Mouse (Mus musculus) liver, embryonic 14.5 days (tissue): ENCODE results near the gene D430041D05Rik.

Experiments
- CTCF ChIP-seq: IDR thresholded peaks from 2 replicates; pipeline ENCODE4 v1.5.1; 2016; ENCODE audit warnings: antibody characterized with exemption, low read depth, control low read depth
- EP300 ChIP-seq: IDR thresholded peaks from 2 replicates; pipeline ENCODE4 v1.6.1; 2016; ENCODE audit warnings: antibody characterized with exemption, low read depth

DNA sequence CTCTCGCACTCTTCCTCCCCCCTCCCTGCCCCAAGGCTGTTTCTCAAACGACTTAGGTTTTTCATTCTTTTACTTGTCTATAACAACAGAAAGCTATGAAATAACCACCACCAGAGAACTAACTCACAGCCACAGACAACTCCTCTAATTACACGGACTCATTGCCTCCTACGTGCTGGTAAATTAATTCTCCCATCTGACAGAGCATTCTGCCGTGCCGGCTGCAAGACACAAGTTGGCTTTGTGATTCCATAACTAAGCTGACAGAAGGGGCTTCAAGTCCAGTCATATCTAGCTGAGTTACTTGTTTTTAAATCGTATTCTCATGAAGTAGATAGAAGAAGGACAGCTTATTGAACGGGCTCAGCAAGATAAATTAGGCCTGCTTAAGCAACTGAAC, 205.2 kb downstream of the D430041D05Rik start:
- no peak for TF ChIP-seq CTCF
- no peak for TF ChIP-seq EP300
